In the genomic region with DNA sequence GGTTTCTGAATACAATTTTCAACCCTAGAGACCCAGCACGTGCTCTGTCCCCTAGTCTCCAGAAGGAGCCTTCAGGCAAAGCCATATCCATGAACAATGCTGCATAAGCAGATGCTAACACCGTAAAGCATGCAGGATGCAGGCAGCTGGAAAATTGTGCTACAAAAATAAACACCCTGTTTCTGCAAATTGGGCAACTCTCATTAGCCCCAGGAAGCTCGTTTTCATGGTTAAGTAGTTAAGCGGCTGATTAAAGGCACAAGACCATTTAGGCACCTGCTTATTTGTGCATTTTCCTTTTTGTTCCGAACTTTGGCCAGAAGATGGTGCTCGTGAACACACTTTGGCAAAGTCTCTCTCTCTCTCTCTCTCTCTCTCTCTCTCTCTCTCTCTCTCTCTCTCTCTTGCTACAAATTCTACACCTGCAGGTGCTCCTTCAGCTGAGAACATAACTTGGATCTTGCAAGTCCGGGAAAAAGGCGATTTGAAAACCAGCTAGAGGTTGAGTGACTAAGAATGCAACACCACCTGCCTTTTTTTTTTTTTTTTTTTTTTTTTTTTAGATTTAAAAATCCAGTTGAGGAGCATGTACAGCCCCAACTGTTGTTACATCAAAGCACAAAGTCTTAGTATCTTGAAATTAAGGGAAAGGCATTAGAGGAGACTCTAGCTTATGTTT, we compare ENCODE assay signal across 8 mouse cellular contexts.
DNase-seq lines count a peak whose midpoint lies in the region.

No protein-coding gene starts in this region.

- DNase-seq in A20 (ENCODE audit: low read depth, low spot score) (peak; percentile 79), NIH3T3 (ENCODE audit: low read depth) (peak; percentile 64)
- DNase-seq in embryo, embryonic 11 days = peak; percentile 77
- DNase-seq in heart, postnatal 4 days = peak; percentile 66
- DNase-seq in layer of hippocampus, adult 18-20 months (ENCODE audit: low spot score in 2 of 2) = peak; percentile 35 to 88
- DNase-seq in lung, postnatal 25 days (ENCODE audit: low spot score) = peak; percentile 24
- DNase-seq in right cerebral cortex, postnatal 14 days = peak; percentile 30
- DNase-seq in gastrocnemius, adult 8-10 months (ENCODE audit: low spot score in 2 of 2) = no peak

Comparison
In these comparisons a context has a peak if more than half of its experiments do, and no peak if none do; other contexts are left out.
1. DNase-seq: peak in A20 (single experiment), NIH3T3 (single experiment), embryo, embryonic 11 days (single experiment), heart, postnatal 4 days (single experiment), layer of hippocampus, adult 18-20 months (2 of 2), lung, postnatal 25 days (single experiment) and right cerebral cortex, postnatal 14 days (single experiment); none in gastrocnemius, adult 8-10 months (0 of 2).